Mouse (Mus musculus) lung, embryonic 16.5 days (tissue): ENCODE measurements around the gene Iah1. TPM values are rescaled to one million over a fixed set of nuclear protein-coding genes. Genes with fewer than 3 reads are reported as not detected.

Source experiments
- ATAC-seq: fragments of 200-750 bp; cut with Nextera tagmentation; 2 replicates; pipeline ENCODE4 v1.8.0; 2017; ENCODE audit warnings: low read depth, mild to moderate bottlenecking, moderate library complexity
- H3K27ac ChIP-seq: fragments of 300-500 bp; sonication (generic); 2 replicates; pipeline ENCODE4 v1.5.1; 2014; ENCODE audit warnings: mild to moderate bottlenecking, control low read depth, low read length
- H3K27me3 ChIP-seq: fragments of 300-500 bp; sonication (generic); 2 replicates; pipeline ENCODE4 v1.6.1; 2014; ENCODE audit warnings: low read depth, low read length, mixed read lengths; ENCODE audit not compliant: control insufficient read depth, insufficient read depth
- H3K36me3 ChIP-seq: fragments of 300-500 bp; sonication (generic); 2 replicates; pipeline ENCODE4 v1.6.1; 2014; ENCODE audit warnings: low read length; ENCODE audit not compliant: control insufficient read depth, insufficient read depth
- H3K4me1 ChIP-seq: fragments of 300-500 bp; sonication (generic); replicated peaks from 2 replicates; pipeline ENCODE4 v1.6.1; 2014; ENCODE audit warnings: low read length, mixed read lengths; ENCODE audit not compliant: control insufficient read depth, insufficient read depth
- H3K4me2 ChIP-seq: fragments of 300-500 bp; sonication (generic); 2 replicates; pipeline ENCODE4 v1.6.1; 2014; ENCODE audit warnings: low read depth, low read length, control low read depth
- H3K4me3 ChIP-seq: fragments of 300-500 bp; sonication (generic); 2 replicates; pipeline ENCODE4 v1.5.1; 2014; ENCODE audit warnings: mild to moderate bottlenecking, low read length, control low read depth
- H3K9ac ChIP-seq: fragments of 300-500 bp; sonication (generic); 2 replicates; pipeline ENCODE4 v1.6.1; 2014; ENCODE audit warnings: low read length, control low read depth
- H3K9me3 ChIP-seq: fragments of 300-500 bp; sonication (generic); 2 replicates; pipeline ENCODE4 v1.6.1; 2016; ENCODE audit warnings: low read length; ENCODE audit not compliant: control insufficient read depth
- WGBS: fragments of 180-500 bp; shearing (Covaris S2); extraction: QIAGEN DNeasy Blood & Tissue Kit; methylation state at CpG from one replicate; pipeline ENCODE4 v1.1.7; 2014; 5-methylcytosine and 5-hydroxymethylcytosine counted together
- polyA plus RNA-seq: library from polyadenylated mRNA; unstranded; fragments of >200 nt; fragmentation: Nextera tagmentation; extraction: Ambion mirVana; gene quantifications from 2 replicates; pipeline ENCODE4 v1.2.1, GENCODE M21; 2015

Gene Iah1
- polyA plus RNA-seq, 1 experiment from 2014 or later, result 70.1 TPM

- Histone ChIP-seq H3K27ac (no peak overlapping the region), H3K4me2 (no peak overlapping the region), H3K4me3 (no peak overlapping the region), H3K36me3 (peaks cover 16% of the 10 kb centered on the region), H3K27me3 (no peaks in the 10 kb centered on the region), H3K9me3 (peaks cover 2% of the 10 kb centered on the region; the same call in 1 of the 2 replicates), H3K4me1 (no peaks in the 10 kb centered on the region), H3K9ac (no peak overlapping the region)
- 85% methylated on average over 7 of the region's 7 CpGs for WGBS
- no peak for ATAC-seq
These were observed 30.8 kb downstream of the Iah1 start for GRCm38 (mm10) chr12:21346972-21347371.

- Histone ChIP-seq H3K36me3 (peaks cover 30% of the 10 kb centered on the region), H3K4me3 (no peak overlapping the region), H3K27ac (no peak overlapping the region), H3K9me3 (peaks cover 5% of the 10 kb centered on the region), H3K27me3 (no peaks in the 10 kb centered on the region), H3K9ac (no peak overlapping the region), H3K4me1 (no peaks in the 10 kb centered on the region), H3K4me2 (no peak overlapping the region)
- ATAC-seq, result no peak
- 87% methylated on average over 7 of the region's 7 CpGs for WGBS
These were observed 34.1 kb downstream of the Iah1 start for GRCm38 (mm10) chr12:21350113-21350876.

- Histone ChIP-seq H3K27me3 (no peaks in the 10 kb centered on the region), H3K27ac (no peak overlapping the region), H3K4me2 (no peak overlapping the region), H3K4me1 (no peaks in the 10 kb centered on the region), H3K9me3 (peaks cover 5% of the 10 kb centered on the region), H3K9ac (no peak overlapping the region), H3K4me3 (no peak overlapping the region), H3K36me3 (peaks cover 32% of the 10 kb centered on the region)
- no peak for ATAC-seq
- 76% methylated on average over 8 of the region's 8 CpGs for WGBS
These were observed 37.5 kb downstream of the Iah1 start for GRCm38 (mm10) chr12:21353681-21354080.

- no peak overlapping the region for H3K9ac ChIP-seq
- no peaks in the 10 kb centered on the region for H3K9me3 ChIP-seq
- H3K36me3 ChIP-seq, result no peaks in the 10 kb centered on the region
- H3K4me2 ChIP-seq, result no peak overlapping the region
- WGBS, result 35% methylated on average over 2 of the region's 2 CpGs
- peak overlapping the region; percentile 84 for H3K27ac ChIP-seq
- ATAC-seq, result peak; percentile 78; the same call in 1 of the 2 replicates
- no peak overlapping the region for H3K4me3 ChIP-seq
- H3K27me3 ChIP-seq, result no peaks in the 10 kb centered on the region
- 0 out of 2 replicates have a peak, but pooled peaks cover 3% of the 10 kb centered on the region for H3K4me1 ChIP-seq
These were observed 46.5 kb downstream of the Iah1 start for GRCm38 (mm10) chr12:21362686-21363085.

GRCm38 (mm10) chr12:21363195-21363594 lies 47.0 kb downstream of the Iah1 start:
- ATAC-seq, result no peak
- Histone ChIP-seq H3K4me3 (no peak overlapping the region), H3K36me3 (no peaks in the 10 kb centered on the region), H3K4me1 (0 out of 2 replicates have a peak, but pooled peaks cover 3% of the 10 kb centered on the region), H3K27ac (peak overlapping the region; percentile 84), H3K9me3 (no peaks in the 10 kb centered on the region), H3K9ac (no peak overlapping the region), H3K4me2 (no peak overlapping the region), H3K27me3 (no peaks in the 10 kb centered on the region)
- WGBS, result 86% methylated on average over 3 of the region's 3 CpGs

- Histone ChIP-seq H3K27ac (no peak overlapping the region), H3K9me3 (no peaks in the 10 kb centered on the region)
- ATAC-seq, result no peak
These were observed 48.6 kb downstream of the Iah1 start for GRCm38 (mm10) chr12:21364624-21365435.

GRCm38 (mm10) chr12:21368376-21369086 lies 52.3 kb downstream of the Iah1 start:
- Histone ChIP-seq H3K27me3 (no peaks in the 10 kb centered on the region), H3K9ac (no peak overlapping the region), H3K4me1 (0 out of 2 replicates have a peak, but pooled peaks cover 5% of the 10 kb centered on the region), H3K36me3 (no peaks in the 10 kb centered on the region), H3K4me2 (no peak overlapping the region), H3K4me3 (no peak overlapping the region), H3K9me3 (no peaks in the 10 kb centered on the region), H3K27ac (no peak overlapping the region)
- ATAC-seq, result no peak
- WGBS, result 92% methylated on average over 9 of the region's 9 CpGs

More at GRCm38 (mm10) chr12:21364624-21365435, 48.6 kb downstream of the Iah1 start:
- Histone ChIP-seq H3K4me3 (no peak overlapping the region), H3K4me1 (0 out of 2 replicates have a peak, but pooled peaks cover 3% of the 10 kb centered on the region), H3K4me2 (no peak overlapping the region), H3K27me3 (no peaks in the 10 kb centered on the region), H3K36me3 (no peaks in the 10 kb centered on the region), H3K9ac (no peak overlapping the region)
- 74% methylated on average over 10 of the region's 10 CpGs for WGBS

- H3K36me3 ChIP-seq, result no peaks in the 10 kb centered on the region
- 0 out of 2 replicates have a peak, but pooled peaks cover 5% of the 10 kb centered on the region for H3K4me1 ChIP-seq
- H3K27me3 ChIP-seq, result no peaks in the 10 kb centered on the region
- no peak for ATAC-seq
- H3K9ac ChIP-seq, result no peak overlapping the region
- no peaks in the 10 kb centered on the region for H3K9me3 ChIP-seq
- no peak overlapping the region for H3K4me2 ChIP-seq
- H3K4me3 ChIP-seq, result no peak overlapping the region
- H3K27ac ChIP-seq, result no peak overlapping the region
- 89% methylated on average over 5 of the region's 5 CpGs for WGBS
These were observed 52.9 kb downstream of the Iah1 start for GRCm38 (mm10) chr12:21369087-21369410.
